Mouse (Mus musculus): Measurements from ENCODE around the gene Traf5. TPM values are rescaled to one million over a fixed set of nuclear protein-coding genes. Genes with fewer than 3 reads are reported as not detected.

The Traf5 gene
- total RNA-seq, 2 experiments from 2014 or later: 5.6 to 8.7 TPM

- DNase-seq (ENCODE audit: low spot score in 2 of 2): peak in 1 of 2 experiments; percentile 74
- intact Hi-C loops (cut with DNase I): no loop called here
Measured at GRCm38 (mm10) chr1:192069971-192070591, 22.3 kb downstream of the Traf5 start.

- intact Hi-C loops (cut with DNase I): no loop called here
- no peak for DNase-seq (ENCODE audit: low spot score in 2 of 2)
Measured at GRCm38 (mm10) chr1:192068188-192068587, 24.2 kb downstream of the Traf5 start.

GRCm38 (mm10) chr1:192066956-192067355 lies 25.4 kb downstream of the Traf5 start:
- intact Hi-C loops (cut with DNase I): no loop called here
- DNase-seq (ENCODE audit: low spot score in 2 of 2): no peak

- no peak for DNase-seq (ENCODE audit: low spot score in 2 of 2)
- intact Hi-C loops (cut with DNase I): no loop called here
Measured at GRCm38 (mm10) chr1:192063209-192063946, 29.0 kb downstream of the Traf5 start.

GRCm38 (mm10) chr1:192062682-192063081 lies 29.7 kb downstream of the Traf5 start:
- no peak for DNase-seq (ENCODE audit: low spot score in 2 of 2)
- intact Hi-C loops (cut with DNase I): no loop called here

GRCm38 (mm10) chr1:192061666-192062306 lies 30.6 kb downstream of the Traf5 start:
- intact Hi-C loops (cut with DNase I): loop anchor here (2.0 kb wide), 1 partner anchor 71 kb away; no protein-coding TSS in a partner anchor

GRCm38 (mm10) chr1:192058911-192059310 lies 33.4 kb downstream of the Traf5 start:
- DNase-seq (ENCODE audit: low spot score in 2 of 2): no peak
- intact Hi-C loops (cut with DNase I): no loop called here

More at GRCm38 (mm10) chr1:192061666-192062306, 30.6 kb downstream of the Traf5 start:
- DNase-seq (ENCODE audit: low spot score in 2 of 2): peak; percentile 73 to 95

GRCm38 (mm10) chr1:192053726-192054125 lies 38.6 kb downstream of the Traf5 start:
- intact Hi-C loops (cut with DNase I): no loop called here
- DNase-seq (ENCODE audit: low spot score in 2 of 2): no peak

GRCm38 (mm10) chr1:192052986-192053385 lies 39.4 kb downstream of the Traf5 start:
- DNase-seq (ENCODE audit: low spot score in 2 of 2): no peak
- intact Hi-C loops (cut with DNase I): no loop called here

- intact Hi-C loops (cut with DNase I): no loop called here
- peak in 1 of 2 experiments; percentile 73 for DNase-seq (ENCODE audit: low spot score in 2 of 2)
Measured at GRCm38 (mm10) chr1:192052461-192052860, 39.9 kb downstream of the Traf5 start.

GRCm38 (mm10) chr1:191999022-191999421 lies 93.3 kb downstream of the Traf5 start:
- intact Hi-C loops (cut with DNase I): no loop called here
- no peak for DNase-seq (ENCODE audit: low spot score in 2 of 2)

- intact Hi-C loops (cut with DNase I): no loop called here
- peak in 1 of 2 experiments; percentile 54 for DNase-seq (ENCODE audit: low spot score in 2 of 2)
Measured at GRCm38 (mm10) chr1:191996621-191997185, 95.7 kb downstream of the Traf5 start.

- no peak for DNase-seq (ENCODE audit: low spot score in 2 of 2)
- intact Hi-C loops (cut with DNase I): no loop called here
Measured at GRCm38 (mm10) chr1:191995916-191996315, 96.4 kb downstream of the Traf5 start.

GRCm38 (mm10) chr1:191995488-191995887 lies 96.9 kb downstream of the Traf5 start:
- intact Hi-C loops (cut with DNase I): no loop called here
- DNase-seq (ENCODE audit: low spot score in 2 of 2): peak in 1 of 2 experiments; percentile 46

- DNase-seq (ENCODE audit: low spot score in 2 of 2): no peak
- intact Hi-C loops (cut with DNase I): loop anchor here (1.0 kb wide), 1 partner anchor 98 kb away; the partner anchor contains the start of gene Traf5
Measured at GRCm38 (mm10) chr1:191994476-191994875, 97.9 kb downstream of the Traf5 start.

GRCm38 (mm10) chr1:191992040-191992780 lies 100.1 kb downstream of the Traf5 start:
- intact Hi-C loops (cut with DNase I): no loop called here
- DNase-seq (ENCODE audit: low spot score in 2 of 2): no peak

- peak; percentile 96 to 98 for DNase-seq (ENCODE audit: low spot score in 2 of 2)
- intact Hi-C loops (cut with DNase I): loop anchor here (2.0 kb wide), 1 partner anchor 71 kb away; no protein-coding TSS in a partner anchor
Measured at GRCm38 (mm10) chr1:191989994-191990393, 102.4 kb downstream of the Traf5 start.

- intact Hi-C loops (cut with DNase I): no loop called here
- DNase-seq (ENCODE audit: low spot score in 2 of 2): no peak
Measured at GRCm38 (mm10) chr1:191989060-191989459, 103.3 kb downstream of the Traf5 start.

- DNase-seq (ENCODE audit: low spot score in 2 of 2): no peak
- intact Hi-C loops (cut with DNase I): no loop called here
Measured at GRCm38 (mm10) chr1:191988646-191989045, 103.7 kb downstream of the Traf5 start.

GRCm38 (mm10) chr1:191987481-191987769 lies 104.9 kb downstream of the Traf5 start:
- intact Hi-C loops (cut with DNase I): no loop called here
- DNase-seq (ENCODE audit: low spot score in 2 of 2): no peak

Data from left cerebral cortex, postnatal 25 days (tissue).